Comparison of ENCODE assay signal across 11 mouse cellular contexts in genomic region chr19:40818764-40819163, GRCm38 (mm10). TPM values are rescaled to one million over a fixed set of nuclear protein-coding genes. Genes with fewer than 3 reads are reported as not detected.
A peak's percentile ranks its signal among the peaks of the same experiment; 100 is the strongest.
DNase-seq lines count a peak whose midpoint lies in the region; ATAC-seq and TF ChIP-seq lines count a peak whose summit lies in the region.
"Had no signal": no experiment of that assay in that cellular context is flagged by ENCODE, and none has a peak within 500 bp of the region (broad histone marks: within the 10 kb centered on the region; RNA-seq: fewer than 3 reads in every experiment).

No protein-coding gene starts in this region.

- no peaks in the 10 kb centered on the region for H3K27me3 ChIP-seq in CH12.LX (replicated peaks)
- H3K27me3 ChIP-seq in hindbrain, embryonic 13.5 days, result no peaks in the 10 kb centered on the region
- H3K27me3 ChIP-seq: embryonic facial prominence, embryonic 13.5 days; stomach, embryonic 15.5 days had no signal

- no peak overlapping the region for H3K4me3 ChIP-seq in CH12.LX (replicated peaks in 1 of 3; ENCODE audit: low read depth in 2 of 3, low read length in 2 of 3, poor library complexity in 1 of 3)
- no peak overlapping the region for H3K4me3 ChIP-seq in hindbrain, embryonic 13.5 days
- H3K4me3 ChIP-seq: embryonic facial prominence, embryonic 13.5 days; heart, embryonic 13.5 days; stomach, embryonic 15.5 days had no signal

- peak overlapping the region; percentile 31; the same call in 1 of the 2 replicates for H3K4me2 ChIP-seq in CH12.LX (ENCODE audit: insufficient read depth, low read depth, poor library complexity, severe bottlenecking)
- no peak overlapping the region for H3K4me2 ChIP-seq in hindbrain, embryonic 13.5 days
- H3K4me2 ChIP-seq: embryonic facial prominence, embryonic 13.5 days; heart, embryonic 13.5 days; stomach, embryonic 15.5 days had no signal

- no peak overlapping the region for H3K9ac ChIP-seq in CH12.LX (ENCODE audit: insufficient read depth, low read depth)
- no peak overlapping the region for H3K9ac ChIP-seq in hindbrain, embryonic 13.5 days
- H3K9ac ChIP-seq: embryonic facial prominence, embryonic 13.5 days; heart, embryonic 13.5 days; stomach, embryonic 15.5 days had no signal

- TF ChIP-seq EP300 in CH12.LX (IDR thresholded peaks at IDR 0.05; ENCODE audit: low read length), result 0 out of 2 replicates have a peak, but pooled peaks have one; percentile 24

- H3K27ac ChIP-seq in CH12.LX (ENCODE audit: insufficient read depth, low read depth), result no peak overlapping the region
- no peak overlapping the region for H3K27ac ChIP-seq in hindbrain, embryonic 13.5 days
- H3K27ac ChIP-seq: embryonic facial prominence, embryonic 13.5 days; heart, embryonic 13.5 days; stomach, embryonic 15.5 days had no signal

- TF ChIP-seq RAD21 in CH12.LX (IDR thresholded peaks at IDR 0.05; ENCODE audit: low read depth, low read length), result peak; percentile 44

- in situ Hi-C loops in CH12.LX (cut with MboI; ENCODE audit: low pct_ligation_motif_present, low pct_unique_long_range_greater_than_20kb, low sequenced_read_pairs), result no loop called here

- peaks cover 4 to 39% of the 10 kb centered on the region in 2 experiments for H3K4me1 ChIP-seq in CH12.LX (ENCODE audit: control insufficient read depth in 1 of 2, insufficient read depth in 2 of 2)
- no peaks in the 10 kb centered on the region for H3K4me1 ChIP-seq in hindbrain, embryonic 13.5 days (replicated peaks)
- H3K4me1 ChIP-seq: embryonic facial prominence, embryonic 13.5 days; stomach, embryonic 15.5 days had no signal

- H3K9me3 ChIP-seq in CH12.LX (replicated peaks; ENCODE audit: low read length), result no peaks in the 10 kb centered on the region
- no peaks in the 10 kb centered on the region for H3K9me3 ChIP-seq in hindbrain, embryonic 13.5 days
- H3K9me3 ChIP-seq: embryonic facial prominence, embryonic 13.5 days; heart, embryonic 13.5 days; stomach, embryonic 15.5 days had no signal

- DNase-seq in 416B (ENCODE audit: low read depth), result peak; percentile 96
- peak; percentile 56 for DNase-seq in CH12.LX (ENCODE audit: extremely low read depth)
- peak; percentile 83 for DNase-seq in liver
- peak; percentile 66 for DNase-seq in naive thymus-derived CD4-positive, alpha-beta T cell, adult 2 months (ENCODE audit: low read depth)
- no peak for DNase-seq in cerebellum, adult 8-10 months
- DNase-seq in adrenal gland, postnatal 36 days, result no peak
- no peak for DNase-seq in MN1 (ENCODE audit: low spot score)

- no peaks in the 10 kb centered on the region for H3K36me3 ChIP-seq in CH12.LX (replicated peaks in 1 of 2; ENCODE audit: control insufficient read depth in 1 of 2, insufficient read depth in 1 of 2, low read length in 1 of 2)
- no peaks in the 10 kb centered on the region for H3K36me3 ChIP-seq in hindbrain, embryonic 13.5 days
- H3K36me3 ChIP-seq: embryonic facial prominence, embryonic 13.5 days; heart, embryonic 13.5 days; stomach, embryonic 15.5 days had no signal

- no peak for ATAC-seq in hindbrain, embryonic 13.5 days (ENCODE audit: low FRiP score)

- dilution Hi-C loops in CH12.LX (cut with MboI; ENCODE audit: extremely low pct_ligation_motif_present, extremely low pct_unique_long_range_greater_than_20kb, low sequenced_read_pairs), result no loop called here

- no peak for TF ChIP-seq POLR2A in CH12.LX (IDR thresholded peaks at IDR 0.05; ENCODE audit: low read depth, low read length)

- peak in 1 of 2 experiments; percentile 51; a peak in 2 of 4 replicates for TF ChIP-seq CTCF in CH12.LX (conservative IDR thresholded peaks at IDR 0.05 in 1 of 2, IDR thresholded peaks at IDR 0.05 in 1 of 2; ENCODE audit: low read depth in 2 of 2, low read length in 2 of 2)

- H3K79me2 ChIP-seq in CH12.LX (replicated peaks; ENCODE audit: control insufficient read depth, extremely low read depth, insufficient read depth, poor library complexity, severe bottlenecking), result no peaks in the 10 kb centered on the region

- WGBS in hindbrain, embryonic 13.5 days, result 82% methylated on average over 7 of the region's 7 CpGs

TF ChIP-seq in CH12.LX, 34 proteins besides CTCF, POLR2A, EP300 and RAD21:
- TF ChIP-seq MXI1 (IDR thresholded peaks at IDR 0.05; ENCODE audit: low read depth, low read length) (no peak), MAFK (IDR thresholded peaks at IDR 0.05; ENCODE audit: insufficient replicate concordance, low read length) (0 out of 2 replicates have a peak, but pooled peaks have one; percentile 29), E2F4 (IDR thresholded peaks at IDR 0.05; ENCODE audit: insufficient replicate concordance, low read depth, low read length) (no peak), BHLHE40 (IDR thresholded peaks at IDR 0.05; ENCODE audit: low read depth, low read length) (peak; percentile 33; the same call in 1 of the 2 replicates), MEF2A (IDR thresholded peaks at IDR 0.05; ENCODE audit: borderline replicate concordance, low read depth, low read length) (0 out of 2 replicates have a peak, but pooled peaks have one; percentile 43), SMC3 (IDR thresholded peaks at IDR 0.05; ENCODE audit: low read depth, low read length) (peak; percentile 30), ETS1 (conservative IDR thresholded peaks at IDR 0.05; ENCODE audit: low read depth, low read length) (no peak; the same call in 1 of the 2 replicates), SIN3A (IDR thresholded peaks at IDR 0.05; ENCODE audit: low read length) (peak; percentile 35; the same call in 1 of the 2 replicates), RCOR1 (conservative IDR thresholded peaks at IDR 0.05; ENCODE audit: low read depth, low read length) (no peak), ELF1 (IDR thresholded peaks at IDR 0.05; ENCODE audit: low read depth, low read length) (0 out of 2 replicates have a peak, but pooled peaks have one; percentile 21), ZMIZ1 (IDR thresholded peaks at IDR 0.05; ENCODE audit: low read depth, low read length) (no peak), TBP (conservative IDR thresholded peaks at IDR 0.05; ENCODE audit: low read depth, low read length) (no peak), JUND (conservative IDR thresholded peaks at IDR 0.05; ENCODE audit: low read depth, low read length) (no peak; the same call in 1 of the 2 replicates), ZNF384 (IDR thresholded peaks at IDR 0.05; ENCODE audit: low read depth, low read length) (peak; percentile 84), IRF4 (IDR thresholded peaks at IDR 0.05; ENCODE audit: low read depth, low read length) (peak; percentile 66), JUN (IDR thresholded peaks at IDR 0.05; ENCODE audit: insufficient read depth, low read depth, low read length) (no peak), USF2 (conservative IDR thresholded peaks at IDR 0.05; ENCODE audit: low read depth, low read length) (no peak)
TF ChIP-seq in CH12.LX: peak in this region for 8.

RNA-seq across cellular contexts. Expression of gene Ccnj, which starts 12.3 kb away (rescaled TPM):
- 4.2 and 4.3 TPM in 2 replicates for total RNA-seq in CH12.LX (2012; rRNA removed)
- 4.2 and 4.7 TPM in 2 replicates for total RNA-seq in CH12.LX (2014; rRNA removed)
- polyA plus RNA-seq in CH12.LX (2012; ENCODE audit: insufficient read length, low read depth), result 7.5 and 8.6 TPM in 2 replicates
- 22.9 and 23.4 TPM in 2 replicates for polyA plus RNA-seq in hindbrain, embryonic 13.5 days (2015; fragmentation: Nextera tagmentation; extraction: Ambion mirVana)
- 1 to 10 TPM; 6.6 to 6.8 TPM for total RNA-seq in adrenal gland, postnatal 36 days (2021)

Comparison
In these comparisons a context has a peak if more than half of its experiments do, and no peak if none do; other contexts are left out.
1. DNase-seq: peak in 416B (single experiment), CH12.LX (single experiment), liver (single experiment) and naive thymus-derived CD4-positive, alpha-beta T cell, adult 2 months (single experiment); none in cerebellum, adult 8-10 months (single experiment), adrenal gland, postnatal 36 days (0 of 2) and MN1 (single experiment).